Mouse (Mus musculus) E14TG2a.4 (cell line): ENCODE data around the gene Gstt4.

Source experiments
- CTCF ChIP-seq: conservative IDR thresholded peaks from 2 replicates; pipeline ENCODE4 v1.5.1; 2014; ENCODE audit warnings: low read length
- POU5F1 ChIP-seq: IDR thresholded peaks from 2 replicates; pipeline ENCODE4 v1.6.1; 2014; ENCODE audit warnings: low read length, borderline replicate concordance

DNA sequence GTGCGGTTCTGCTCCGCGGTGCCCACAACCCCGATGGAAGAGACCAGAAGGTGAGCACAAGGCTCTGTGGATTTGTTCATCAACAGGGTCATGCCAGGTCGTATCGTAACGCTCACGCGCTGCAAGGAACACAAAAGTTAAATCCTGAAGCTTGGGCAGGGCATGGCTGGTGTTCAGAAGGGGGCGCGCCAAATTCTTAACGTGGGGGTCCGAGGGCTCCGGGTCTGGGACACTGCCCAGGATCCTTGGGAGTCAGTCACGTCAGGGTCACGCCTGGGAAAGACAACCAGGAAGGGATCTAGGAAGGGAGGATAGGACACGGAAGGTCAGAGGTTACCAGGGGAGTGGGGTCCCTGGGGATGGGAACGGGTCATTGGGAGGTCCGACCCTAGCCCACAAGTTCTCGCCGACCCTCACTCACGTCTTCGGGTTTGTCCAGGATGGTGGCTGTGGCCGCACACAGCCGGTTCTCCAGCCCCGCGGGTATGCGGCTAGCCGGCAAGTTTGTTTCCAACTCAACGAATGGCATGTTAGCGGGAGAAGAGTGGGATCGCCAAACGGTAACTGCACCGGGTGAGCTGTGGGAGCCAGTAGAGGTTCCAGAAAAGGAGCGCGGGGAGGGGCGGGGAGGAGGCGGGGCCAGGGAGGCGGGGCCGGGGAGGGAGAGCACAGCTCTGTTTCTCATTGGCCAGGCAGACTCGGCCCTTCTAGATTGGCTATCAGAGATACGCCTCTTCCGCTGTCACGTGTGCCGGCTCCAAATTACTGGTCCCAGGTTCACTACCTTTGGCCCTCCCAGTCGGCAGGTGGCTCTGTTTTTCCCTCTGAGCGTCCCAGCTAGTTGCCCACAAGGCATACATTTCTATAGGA is 49.3 kb downstream of the Gstt4 start, which contains the start of gene Ddt:
- TF ChIP-seq CTCF, result no peak
- TF ChIP-seq POU5F1, result no peak
